Mouse (Mus musculus): ENCODE measurements around the gene Fgr. TPM values are rescaled to one million over a fixed set of nuclear protein-coding genes. Genes with fewer than 3 reads are reported as not detected.
A peak's percentile ranks its signal among the peaks of the same experiment; 100 is the strongest.

The Fgr gene
- polyA plus RNA-seq, 1 experiment from 2014 or later = 0.23 TPM

- no peak for ATAC-seq
- H3K4me1 ChIP-seq (ENCODE audit: control insufficient read depth, insufficient read depth, low read length) = peaks cover 88% of the 10 kb centered on the region
- H3K36me3 ChIP-seq (ENCODE audit: control insufficient read depth, insufficient read depth, low read length) = no peaks in the 10 kb centered on the region
- no peaks in the 10 kb centered on the region for H3K27me3 ChIP-seq (replicated peaks; ENCODE audit: control insufficient read depth, insufficient read depth, low read length)
- H3K27ac ChIP-seq (ENCODE audit: low read depth, low read length) = peak overlapping the region; percentile 87; the same call in 1 of the 2 replicates
- H3K9me3 ChIP-seq (replicated peaks; ENCODE audit: control insufficient read depth, low read length) = no peaks in the 10 kb centered on the region
- no peak overlapping the region for H3K4me3 ChIP-seq (ENCODE audit: low read depth, low read length)
- H3K9ac ChIP-seq (ENCODE audit: low read length) = peak overlapping the region; percentile 35; the same call in 1 of the 2 replicates
- WGBS = 30% methylated on average over 11 of the region's 11 CpGs
- no peak overlapping the region for H3K4me2 ChIP-seq (ENCODE audit: low read length)
- DNase-seq (ENCODE audit: low spot score) = no peak
Observed at GRCm38 (mm10) chr4:133045771-133046474, 72.0 kb downstream of the Fgr start.

DNA sequence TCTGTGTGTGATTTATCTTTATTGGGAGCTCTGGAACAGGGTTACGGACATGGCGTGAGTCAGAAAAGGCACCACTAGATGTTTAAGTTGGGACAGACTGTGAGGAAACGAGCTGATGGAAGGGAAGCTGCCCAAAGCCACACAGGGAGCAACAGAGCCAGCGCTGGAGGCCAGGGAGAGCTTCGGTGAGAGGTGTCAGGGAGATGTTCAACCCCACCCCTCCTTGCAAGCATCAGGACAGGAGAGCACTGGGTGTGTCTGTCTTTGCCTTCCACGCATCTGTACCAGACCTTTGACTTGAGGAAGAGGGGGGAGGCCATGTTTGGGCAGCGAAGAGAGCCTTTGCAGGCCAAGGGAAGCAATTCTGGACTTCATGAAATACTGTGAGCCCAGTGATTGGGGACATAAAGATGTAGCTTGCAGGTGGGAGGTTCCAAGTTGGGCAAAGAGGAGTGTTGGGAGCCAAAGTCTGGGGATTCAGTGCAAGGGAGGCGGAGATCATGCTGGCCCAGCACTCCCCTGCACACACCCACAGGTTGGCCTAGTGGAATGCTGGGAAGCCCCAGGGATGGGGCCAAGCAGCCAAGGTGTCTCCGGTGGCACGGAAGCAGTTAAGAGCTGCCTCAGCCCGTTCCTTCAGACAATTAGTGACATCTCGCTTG lies 72.9 kb downstream of the Fgr start:
- H3K27ac ChIP-seq (ENCODE audit: low read depth, low read length) = peak overlapping the region; percentile 87
- H3K27me3 ChIP-seq (replicated peaks; ENCODE audit: control insufficient read depth, insufficient read depth, low read length) = no peaks in the 10 kb centered on the region
- H3K36me3 ChIP-seq (ENCODE audit: control insufficient read depth, insufficient read depth, low read length) = no peaks in the 10 kb centered on the region
- H3K9ac ChIP-seq (ENCODE audit: low read length) = peak overlapping the region; percentile 49
- H3K4me1 ChIP-seq (ENCODE audit: control insufficient read depth, insufficient read depth, low read length) = peaks cover 87% of the 10 kb centered on the region
- no peak overlapping the region for H3K4me3 ChIP-seq (ENCODE audit: low read depth, low read length)
- ATAC-seq (no peak), DNase-seq (ENCODE audit: low spot score) (no peak)
- 34% methylated on average over 12 of the region's 12 CpGs for WGBS
- no peaks in the 10 kb centered on the region for H3K9me3 ChIP-seq (replicated peaks; ENCODE audit: control insufficient read depth, low read length)
- peak overlapping the region; percentile 2; the same call in 1 of the 2 replicates for H3K4me2 ChIP-seq (ENCODE audit: low read length)

DNA sequence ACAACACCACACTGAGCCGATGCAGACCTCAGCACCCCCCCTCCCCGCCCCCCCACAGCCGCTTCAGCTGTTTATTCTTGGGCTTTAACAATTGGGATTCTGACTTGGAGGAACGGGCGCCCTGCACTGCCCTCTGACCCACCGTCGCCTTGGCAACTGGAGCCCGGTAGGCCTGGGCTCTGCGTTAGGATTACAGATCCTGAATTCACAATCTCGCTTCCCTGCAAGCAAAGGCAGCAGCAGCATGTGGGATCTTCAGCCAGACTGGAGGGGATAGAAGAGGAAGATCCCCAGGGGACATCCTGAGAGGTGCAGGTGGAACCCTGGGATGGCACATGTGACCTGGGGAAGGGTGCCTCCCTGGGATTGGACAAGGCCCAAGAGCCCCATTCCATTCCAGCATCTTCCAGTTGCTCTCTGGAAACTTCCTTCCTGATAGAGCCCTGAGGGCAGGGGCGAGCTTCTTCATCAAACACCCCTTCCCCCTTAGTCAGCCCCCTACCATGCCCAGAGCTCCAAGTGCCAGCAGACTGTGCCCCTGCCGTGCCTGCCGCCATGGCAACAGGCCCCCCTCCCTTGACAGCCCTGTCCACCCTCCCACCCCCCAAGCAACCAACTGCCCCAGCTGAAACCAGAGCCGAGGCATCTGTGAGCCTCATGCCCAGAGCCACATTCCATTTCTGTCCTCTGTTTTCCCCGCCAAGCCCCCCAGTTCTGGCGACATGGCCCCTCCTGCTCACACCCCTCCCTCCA lies 73.6 kb downstream of the Fgr start:
- Histone ChIP-seq H3K4me3 (ENCODE audit: low read depth, low read length) (no peak overlapping the region), H3K4me1 (ENCODE audit: control insufficient read depth, insufficient read depth, low read length) (peaks cover 85% of the 10 kb centered on the region), H3K27me3 (replicated peaks; ENCODE audit: control insufficient read depth, insufficient read depth, low read length) (no peaks in the 10 kb centered on the region), H3K36me3 (ENCODE audit: control insufficient read depth, insufficient read depth, low read length) (no peaks in the 10 kb centered on the region), H3K9me3 (replicated peaks; ENCODE audit: control insufficient read depth, low read length) (no peaks in the 10 kb centered on the region), H3K27ac (ENCODE audit: low read depth, low read length) (peak overlapping the region; percentile 87), H3K9ac (ENCODE audit: low read length) (peak overlapping the region; percentile 49), H3K4me2 (ENCODE audit: low read length) (peak overlapping the region; percentile 2; the same call in 1 of the 2 replicates)
- 10% methylated on average over 16 of the region's 16 CpGs for WGBS
- peak; percentile 63 for DNase-seq (ENCODE audit: low spot score)
- ATAC-seq = no peak

GRCm38 (mm10) chr4:133049071-133049920 lies 75.4 kb downstream of the Fgr start:
- ATAC-seq = peak; percentile 27; the same call in 1 of the 2 replicates
- Histone ChIP-seq H3K27me3 (replicated peaks; ENCODE audit: control insufficient read depth, insufficient read depth, low read length) (no peaks in the 10 kb centered on the region), H3K4me3 (ENCODE audit: low read depth, low read length) (no peak overlapping the region), H3K4me1 (ENCODE audit: control insufficient read depth, insufficient read depth, low read length) (peaks cover 71% of the 10 kb centered on the region), H3K4me2 (ENCODE audit: low read length) (0 out of 2 replicates have a peak overlapping the region, but pooled peaks have one; percentile 5), H3K9ac (ENCODE audit: low read length) (0 out of 2 replicates have a peak overlapping the region, but pooled peaks have one; percentile 8), H3K27ac (ENCODE audit: low read depth, low read length) (peak overlapping the region; percentile 87), H3K9me3 (replicated peaks; ENCODE audit: control insufficient read depth, low read length) (no peaks in the 10 kb centered on the region), H3K36me3 (ENCODE audit: control insufficient read depth, insufficient read depth, low read length) (no peaks in the 10 kb centered on the region)
- WGBS = 49% methylated on average over 19 of the region's 19 CpGs
- DNase-seq (ENCODE audit: low spot score) = peak; percentile 59

GRCm38 (mm10) chr4:133050196-133050836 lies 76.4 kb downstream of the Fgr start:
- H3K36me3 ChIP-seq (ENCODE audit: control insufficient read depth, insufficient read depth, low read length) = 0 out of 2 replicates have a peak, but pooled peaks cover 5% of the 10 kb centered on the region
- no peak for ATAC-seq

GRCm38 (mm10) chr4:133050837-133051549 lies 77.1 kb downstream of the Fgr start:
- Histone ChIP-seq H3K27me3 (replicated peaks; ENCODE audit: control insufficient read depth, insufficient read depth, low read length) (no peaks in the 10 kb centered on the region), H3K4me3 (ENCODE audit: low read depth, low read length) (no peak overlapping the region), H3K4me2 (ENCODE audit: low read length) (no peak overlapping the region), H3K27ac (ENCODE audit: low read depth, low read length) (0 out of 2 replicates have a peak overlapping the region, but pooled peaks have one; percentile 3), H3K4me1 (ENCODE audit: control insufficient read depth, insufficient read depth, low read length) (peaks cover 57% of the 10 kb centered on the region), H3K36me3 (ENCODE audit: control insufficient read depth, insufficient read depth, low read length) (0 out of 2 replicates have a peak, but pooled peaks cover 12% of the 10 kb centered on the region), H3K9me3 (replicated peaks; ENCODE audit: control insufficient read depth, low read length) (no peaks in the 10 kb centered on the region), H3K9ac (ENCODE audit: low read length) (no peak overlapping the region)
- ATAC-seq = no peak
- 94% methylated on average over 6 of the region's 6 CpGs for WGBS
- DNase-seq (ENCODE audit: low spot score) = no peak

More at GRCm38 (mm10) chr4:133050196-133050836, 76.4 kb downstream of the Fgr start:
- DNase-seq (ENCODE audit: low spot score) = no peak
- H3K9ac ChIP-seq (ENCODE audit: low read length) = no peak overlapping the region
- no peak overlapping the region for H3K4me2 ChIP-seq (ENCODE audit: low read length)
- 83% methylated on average over 9 of the region's 9 CpGs for WGBS
- no peaks in the 10 kb centered on the region for H3K27me3 ChIP-seq (replicated peaks; ENCODE audit: control insufficient read depth, insufficient read depth, low read length)
- H3K27ac ChIP-seq (ENCODE audit: low read depth, low read length) = no peak overlapping the region
- peaks cover 61% of the 10 kb centered on the region for H3K4me1 ChIP-seq (ENCODE audit: control insufficient read depth, insufficient read depth, low read length)
- H3K9me3 ChIP-seq (replicated peaks; ENCODE audit: control insufficient read depth, low read length) = no peaks in the 10 kb centered on the region
- no peak overlapping the region for H3K4me3 ChIP-seq (ENCODE audit: low read depth, low read length)

DNA sequence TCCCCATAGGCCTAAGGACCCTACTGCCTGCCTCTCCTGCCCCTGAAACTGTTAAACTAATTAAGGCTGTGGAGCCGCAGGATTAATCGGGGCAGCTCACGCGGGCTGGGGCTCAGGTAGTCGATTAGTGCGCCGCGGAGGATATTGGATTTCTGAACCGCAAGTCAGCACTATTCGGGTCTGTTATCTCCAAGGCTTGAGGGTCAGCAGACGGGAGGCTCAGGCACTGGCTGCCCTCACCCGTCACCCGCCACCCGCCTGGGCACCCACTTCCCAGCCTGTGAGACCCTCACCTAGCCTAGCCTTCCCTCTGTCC lies 77.6 kb downstream of the Fgr start:
- Histone ChIP-seq H3K27me3 (replicated peaks; ENCODE audit: control insufficient read depth, insufficient read depth, low read length) (no peaks in the 10 kb centered on the region), H3K36me3 (ENCODE audit: control insufficient read depth, insufficient read depth, low read length) (0 out of 2 replicates have a peak, but pooled peaks cover 12% of the 10 kb centered on the region), H3K27ac (ENCODE audit: low read depth, low read length) (0 out of 2 replicates have a peak overlapping the region, but pooled peaks have one; percentile 3), H3K4me3 (ENCODE audit: low read depth, low read length) (no peak overlapping the region), H3K9ac (ENCODE audit: low read length) (no peak overlapping the region), H3K4me2 (ENCODE audit: low read length) (no peak overlapping the region), H3K9me3 (replicated peaks; ENCODE audit: control insufficient read depth, low read length) (no peaks in the 10 kb centered on the region), H3K4me1 (ENCODE audit: control insufficient read depth, insufficient read depth, low read length) (peaks cover 53% of the 10 kb centered on the region)
- no peak for DNase-seq (ENCODE audit: low spot score)
- no peak for ATAC-seq
- WGBS = 39% methylated on average over 14 of the region's 14 CpGs
